Mouse (Mus musculus) right cerebral cortex, postnatal 25 days (tissue): ENCODE measurements around the gene Hist1h1c.
"Not testable (repeated sequence)": the region's sequence is repeated elsewhere in the genome, so short reads cannot be mapped to it uniquely, and the experiment has no call there.

Experiments
- DNase-seq: peaks from one replicate; pipeline ENCODE4 v3.0.0; 2022

Hist1h1c gene

DNA sequence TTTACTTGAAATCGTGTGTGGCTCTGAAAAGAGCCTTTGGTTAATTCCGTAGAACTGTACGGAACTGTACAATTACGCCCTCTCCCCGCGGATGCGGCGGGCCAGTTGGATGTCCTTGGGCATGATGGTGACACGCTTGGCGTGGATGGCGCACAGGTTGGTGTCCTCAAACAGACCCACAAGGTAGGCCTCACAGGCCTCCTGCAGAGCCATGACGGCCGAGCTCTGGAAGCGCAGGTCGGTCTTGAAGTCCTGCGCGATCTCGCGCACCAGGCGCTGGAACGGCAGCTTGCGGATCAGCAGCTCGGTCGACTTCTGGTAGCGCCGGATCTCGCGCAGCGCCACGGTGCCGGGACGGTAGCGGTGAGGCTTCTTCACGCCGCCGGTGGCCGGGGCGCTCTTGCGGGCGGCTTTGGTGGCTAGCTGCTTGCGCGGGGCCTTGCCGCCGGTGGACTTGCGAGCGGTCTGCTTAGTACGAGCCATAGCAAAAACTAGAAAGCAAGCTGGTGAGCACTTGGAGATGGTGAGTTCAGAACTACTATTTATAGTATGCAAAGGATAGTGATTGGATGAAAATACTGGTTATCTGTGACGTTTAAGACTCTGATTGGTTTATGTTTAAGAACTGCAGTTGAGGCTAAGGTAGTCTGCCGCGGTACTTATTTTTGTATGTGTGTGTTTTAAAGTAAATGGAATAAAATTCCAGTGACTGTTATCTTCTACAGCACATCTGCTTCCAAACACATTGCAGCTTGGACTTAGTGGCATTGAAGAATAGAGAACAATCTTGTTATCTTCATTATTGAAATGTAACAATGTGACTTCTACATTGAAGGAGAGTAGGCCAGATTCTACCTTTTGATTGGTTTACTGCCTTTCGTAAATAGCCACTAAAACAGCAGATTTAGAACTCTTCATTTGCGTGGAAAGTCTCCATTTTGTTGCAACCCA is 23.5 kb downstream of the Hist1h1c start, which contains the start of gene Hist1h3a:
Gene Hist1h3a (minus strand): TSS at position 516 of the 951 bp plus-strand sequence.
- DNase-seq: peak; percentile 49

DNA sequence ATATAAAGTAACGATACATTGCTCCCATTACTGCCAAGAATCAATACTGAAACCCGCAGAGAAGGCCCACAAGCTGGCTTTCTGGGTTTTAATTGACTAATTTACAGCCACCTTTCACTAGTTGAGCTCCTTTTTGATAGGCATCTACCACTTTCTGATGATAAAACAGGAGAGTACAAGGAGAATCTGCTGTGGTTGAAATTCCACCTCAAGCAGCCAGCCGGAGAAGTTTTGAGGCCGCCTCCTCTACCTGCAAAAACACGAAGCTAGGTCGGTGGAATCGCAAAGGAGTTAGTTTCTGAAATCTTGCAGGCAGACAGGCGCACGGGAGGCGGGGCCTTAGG is 24.6 kb downstream of the Hist1h1c start:
- no peak for DNase-seq

DNA sequence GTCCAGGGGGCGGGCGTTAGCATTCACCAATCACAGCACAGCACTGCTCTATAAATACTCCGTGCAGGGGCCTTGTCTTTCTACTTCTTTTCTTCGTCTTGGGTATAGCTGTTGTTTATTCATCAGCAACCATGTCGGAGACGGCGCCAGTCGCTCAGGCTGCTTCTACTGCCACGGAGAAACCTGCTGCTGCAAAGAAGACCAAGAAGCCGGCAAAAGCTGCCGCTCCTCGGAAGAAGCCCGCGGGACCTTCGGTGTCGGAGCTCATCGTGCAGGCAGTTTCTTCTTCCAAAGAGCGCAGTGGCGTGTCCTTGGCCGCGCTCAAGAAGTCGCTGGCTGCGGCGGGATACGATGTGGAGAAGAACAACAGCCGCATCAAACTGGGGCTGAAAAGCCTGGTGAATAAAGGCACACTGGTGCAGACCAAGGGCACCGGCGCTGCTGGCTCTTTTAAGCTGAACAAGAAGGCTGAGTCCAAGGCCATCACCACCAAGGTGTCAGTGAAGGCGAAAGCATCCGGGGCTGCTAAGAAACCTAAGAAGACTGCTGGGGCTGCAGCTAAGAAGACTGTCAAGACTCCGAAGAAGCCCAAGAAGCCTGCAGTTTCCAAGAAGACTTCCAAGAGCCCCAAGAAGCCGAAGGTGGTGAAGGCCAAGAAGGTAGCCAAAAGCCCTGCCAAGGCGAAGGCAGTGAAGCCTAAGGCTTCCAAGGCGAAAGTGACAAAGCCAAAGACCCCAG is 25.1 kb downstream of the Hist1h1c start, which contains the start of gene Hist1h1a:
Gene Hist1h1a (plus strand): TSS at position 81 of the 738 bp plus-strand sequence.
- DNase-seq: peak; percentile 81

DNA sequence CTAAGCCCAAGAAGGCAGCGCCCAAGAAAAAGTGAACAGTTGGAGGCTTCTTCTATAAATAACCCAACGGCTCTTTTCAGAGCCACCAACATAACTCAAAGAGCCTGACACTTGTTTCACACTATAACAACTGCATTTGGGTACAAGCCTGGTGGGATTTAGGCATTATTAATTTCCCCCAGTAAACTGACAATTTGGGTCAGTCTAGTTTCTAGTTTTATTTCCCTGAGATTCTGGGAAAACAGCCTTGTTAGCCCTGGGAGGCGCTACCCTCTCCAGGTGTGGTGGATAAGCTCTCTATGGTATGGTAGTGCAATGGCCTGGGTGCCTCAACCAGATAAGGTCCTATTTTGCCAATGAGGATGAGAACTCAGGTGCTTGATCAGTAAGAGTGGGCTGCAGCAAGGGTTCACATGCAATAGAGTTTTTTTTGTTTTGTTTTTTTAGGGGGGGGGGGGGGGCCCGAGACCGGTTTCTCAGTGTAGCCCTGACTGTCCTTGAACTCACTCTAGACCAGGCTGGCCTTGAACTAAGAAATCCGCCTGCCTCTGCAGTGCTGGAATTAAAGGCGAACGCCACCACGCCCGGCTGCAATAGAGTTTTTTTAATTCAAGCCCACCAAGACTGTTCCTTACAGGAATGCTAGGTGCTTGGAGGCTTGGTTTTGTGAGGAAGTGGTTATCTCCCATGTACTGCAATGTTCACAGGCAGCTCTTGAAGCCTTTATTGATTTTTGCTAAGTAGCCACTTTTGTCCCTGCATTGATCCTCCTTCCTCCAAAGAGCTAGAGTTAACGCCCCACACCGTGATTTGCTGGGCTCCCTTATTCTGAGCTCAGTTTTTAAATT is 25.9 kb downstream of the Hist1h1c start:
- no peak for DNase-seq

DNA sequence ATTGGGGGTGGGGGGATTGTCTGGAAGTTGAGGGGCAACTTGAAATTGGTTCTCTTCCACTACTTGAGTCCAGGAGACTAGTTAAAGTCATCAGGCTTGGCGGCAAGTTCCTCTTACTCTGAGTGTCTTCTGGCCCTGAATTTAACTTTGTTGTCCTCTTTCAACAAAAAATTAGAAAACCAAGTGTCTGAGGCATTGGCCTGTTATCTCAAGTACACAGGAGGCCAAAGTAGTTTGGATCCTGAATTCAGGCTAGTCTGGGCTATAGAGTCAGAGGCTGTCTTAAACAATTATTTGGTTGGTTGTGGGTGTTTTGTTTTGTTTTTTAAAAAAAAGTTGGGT is 26.5 kb downstream of the Hist1h1c start:
- DNase-seq: no peak

DNA sequence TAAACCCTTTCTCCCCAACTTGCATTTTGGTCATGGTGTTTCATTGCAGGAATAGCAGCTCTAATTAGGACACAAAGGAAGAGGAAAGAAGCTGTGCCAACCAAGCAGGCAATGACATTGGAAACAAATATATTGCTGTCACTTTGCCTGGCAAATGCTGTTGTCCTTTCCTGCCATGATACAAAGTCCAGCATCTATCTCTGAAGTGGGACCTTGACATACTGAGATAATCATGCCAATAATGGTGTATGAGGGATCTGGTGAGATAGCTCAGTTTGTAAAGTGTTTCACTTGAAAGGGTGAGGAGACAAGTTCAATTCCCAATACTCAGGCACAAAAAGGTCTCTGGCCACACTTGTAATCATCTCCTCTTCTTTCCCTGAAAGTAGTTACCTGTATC is 28.2 kb downstream of the Hist1h1c start:
- no peak for DNase-seq

DNA sequence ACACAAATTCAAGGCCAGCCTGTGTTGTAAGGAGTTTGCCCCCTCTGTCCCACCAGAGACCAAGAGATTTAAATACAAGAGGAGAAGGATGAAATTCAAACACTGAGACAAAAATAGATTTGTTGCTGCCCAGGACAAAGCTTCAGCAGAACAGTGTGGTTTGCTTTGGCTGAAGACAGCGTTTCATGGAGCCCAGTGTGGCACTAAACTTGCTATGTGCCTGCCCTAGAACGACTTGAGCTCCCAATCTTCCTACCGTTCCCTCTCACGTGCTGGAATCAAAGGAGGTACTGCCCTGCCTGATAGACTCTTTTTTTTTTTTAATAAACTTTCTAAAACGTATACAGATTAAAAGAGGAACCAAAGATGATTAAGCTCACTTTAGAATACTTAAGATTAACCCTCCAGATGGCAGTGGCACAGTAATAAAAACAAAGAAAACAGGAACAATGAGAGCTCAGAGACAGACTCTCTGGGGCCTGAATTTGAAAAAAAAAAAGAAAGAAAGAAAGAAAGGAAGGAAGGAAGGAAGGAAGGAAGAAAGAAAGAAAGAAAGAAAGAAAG is 30.3 kb downstream of the Hist1h1c start:
- DNase-seq: no peak

DNA sequence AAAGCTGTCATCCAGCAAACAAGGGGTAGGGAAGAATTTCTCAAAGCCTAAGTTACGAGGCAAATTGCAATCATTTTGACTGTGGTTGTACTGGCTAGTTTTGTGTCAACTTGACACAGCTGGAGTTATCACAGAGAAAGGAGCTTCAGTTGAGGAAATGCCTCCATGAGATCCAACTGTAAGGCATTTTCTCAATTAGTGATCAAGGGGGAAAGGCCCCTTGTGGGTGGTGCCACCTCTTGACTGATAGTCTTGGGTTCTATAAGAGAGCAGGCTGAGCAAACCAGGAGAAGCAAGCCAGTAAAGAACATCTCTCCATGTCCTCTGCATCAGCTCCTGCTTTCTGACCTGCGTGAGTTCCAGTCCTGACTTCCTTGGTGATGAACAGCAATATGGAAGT is 31.0 kb downstream of the Hist1h1c start, which contains the start of gene Trim38:
Gene Trim38 (plus strand): TSS at position 301 of the 400 bp plus-strand sequence.
- not testable (repeated sequence) for DNase-seq

DNA sequence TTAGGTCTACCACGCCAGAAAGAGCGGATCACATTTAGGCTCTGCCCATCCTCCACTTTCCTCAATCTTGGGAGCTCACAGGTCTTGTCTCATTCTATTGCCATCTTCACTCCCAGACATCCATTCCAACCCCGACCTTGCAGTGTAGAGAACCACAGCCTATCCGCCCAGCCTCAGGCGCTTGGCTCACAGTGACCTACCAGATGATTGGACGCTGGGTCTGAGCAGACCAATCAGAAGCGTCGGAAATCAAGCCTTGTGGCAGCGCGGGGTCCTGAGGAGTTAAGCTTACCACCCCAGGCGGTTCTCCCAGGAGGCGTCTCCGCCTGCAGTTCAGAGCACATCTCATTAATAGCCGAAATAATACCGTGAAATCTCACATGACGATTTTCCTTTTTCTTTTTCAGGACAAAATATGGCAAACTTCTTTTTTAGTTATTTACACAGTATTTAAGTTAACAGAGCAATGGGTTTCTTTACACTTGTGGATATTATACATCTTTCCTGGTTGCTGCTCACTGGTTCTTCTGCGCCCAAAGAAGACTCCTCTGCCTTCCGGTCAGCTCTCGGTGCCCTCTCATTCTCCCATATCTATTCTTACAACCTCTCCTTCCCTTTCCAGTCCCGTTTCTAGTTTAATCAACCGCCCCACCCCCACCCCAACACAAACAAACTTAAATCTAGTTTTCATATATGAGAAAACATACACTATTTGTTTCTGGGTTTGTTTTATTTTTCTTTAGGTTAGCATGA is 34.1 kb downstream of the Hist1h1c start:
- DNase-seq: peak; percentile 40

DNA sequence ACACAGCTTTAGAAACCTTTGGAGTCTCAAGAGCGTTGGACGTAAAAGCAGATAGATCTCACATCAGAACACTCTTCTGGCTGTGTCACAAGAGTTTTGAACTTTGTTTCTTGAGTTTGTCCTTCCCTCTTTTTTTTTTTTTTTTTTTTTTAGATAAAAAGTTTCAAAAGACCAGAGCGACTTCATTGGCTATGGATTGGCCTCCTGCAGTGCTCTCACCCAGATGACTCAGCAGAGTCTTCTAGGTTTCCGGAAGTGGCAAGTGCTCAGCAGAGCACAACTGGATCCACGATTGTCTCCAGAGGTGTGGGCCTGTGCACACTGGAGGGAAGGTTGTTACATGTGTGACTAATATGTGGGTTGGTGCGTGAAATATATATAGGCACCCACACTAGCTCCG is 39.7 kb downstream of the Hist1h1c start:
- DNase-seq: no peak

DNA sequence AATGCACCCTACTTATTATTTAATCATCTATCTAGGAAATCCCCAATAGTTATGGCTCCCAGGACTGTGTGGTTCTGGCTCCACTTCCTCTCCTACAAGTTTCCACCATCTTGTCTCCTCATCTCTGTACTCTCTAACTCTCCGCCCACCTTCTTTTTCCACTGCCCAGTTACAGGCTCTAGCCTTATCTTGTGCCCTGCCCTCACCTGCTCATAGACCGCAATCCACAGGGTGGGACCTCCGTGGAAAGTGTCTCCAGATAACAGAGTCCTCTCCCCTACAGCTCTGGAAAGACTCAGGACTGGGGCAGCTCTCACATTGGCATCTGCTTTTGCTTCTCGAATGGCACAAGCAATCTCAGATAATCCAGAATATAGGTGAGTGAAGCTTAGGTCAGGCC is 40.4 kb downstream of the Hist1h1c start:
- no peak for DNase-seq
